Mouse (Mus musculus) T-helper 1 cell (primary cell): ENCODE data around the gene Mre11a.

Experiments used
- in situ Hi-C: fragments of 300-600 bp; cut with MboI, MseI; formaldehyde crosslinking; loops from one replicate; pipeline ENCODE4 v1.15.1; 2025; ENCODE audit warnings: high pct_unique_total_duplicates

The Mre11a gene

GRCm38 (mm10) chr9:14821396-14821795 is 36.9 kb downstream of the Mre11a start:
- in situ Hi-C loops, result no loop called here

- in situ Hi-C loops, result no loop called here
These were observed 40.4 kb downstream of the Mre11a start for GRCm38 (mm10) chr9:14824840-14825239.

GRCm38 (mm10) chr9:14827875-14828274 is 43.4 kb downstream of the Mre11a start:
- in situ Hi-C loops, result no loop called here

DNA sequence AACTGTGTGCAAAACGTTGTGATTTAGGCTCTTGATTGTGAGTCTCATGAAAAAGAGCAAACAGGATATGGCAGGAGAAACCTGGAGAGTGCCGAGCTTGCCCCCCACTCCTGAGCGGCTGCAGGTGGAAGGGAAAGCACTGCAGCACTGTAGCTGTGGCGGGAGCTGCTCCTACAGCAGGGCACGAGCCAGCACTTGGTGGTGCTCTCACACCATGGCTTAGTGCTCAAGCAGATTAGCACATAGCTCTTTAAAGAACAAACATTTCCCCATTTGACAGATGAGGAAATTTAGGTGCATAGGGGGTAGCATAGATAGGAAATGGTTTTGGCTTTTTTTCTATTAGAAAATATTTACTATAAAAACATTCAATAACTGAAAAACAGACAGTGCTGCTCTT is 47.6 kb downstream of the Mre11a start:
- in situ Hi-C loops, result no loop called here

- in situ Hi-C loops, result no loop called here
These were observed 51.1 kb downstream of the Mre11a start for GRCm38 (mm10) chr9:14835335-14836075.

DNA sequence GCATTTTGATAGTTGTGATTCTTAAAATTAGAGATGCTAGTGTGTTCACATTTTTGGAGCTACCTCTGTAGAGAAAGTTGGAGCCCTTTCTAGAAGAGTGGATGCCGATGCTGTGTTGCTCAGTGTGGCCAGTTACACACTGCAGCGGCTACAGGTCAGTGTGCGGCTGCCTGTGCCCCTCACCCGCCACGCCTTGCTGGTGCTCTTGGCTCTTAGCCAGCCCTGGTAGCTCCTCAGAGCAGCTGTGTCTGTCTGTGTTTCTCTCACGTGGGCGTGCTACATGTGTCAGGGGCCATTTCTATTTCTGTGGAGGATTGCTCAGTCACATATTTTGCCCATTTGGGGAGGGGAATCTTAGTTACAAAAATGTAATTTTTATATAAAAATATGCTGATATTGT is 55.1 kb downstream of the Mre11a start:
- in situ Hi-C loops, result no loop called here

- in situ Hi-C loops, result no loop called here
These were observed 55.5 kb downstream of the Mre11a start for GRCm38 (mm10) chr9:14839970-14840369.

DNA sequence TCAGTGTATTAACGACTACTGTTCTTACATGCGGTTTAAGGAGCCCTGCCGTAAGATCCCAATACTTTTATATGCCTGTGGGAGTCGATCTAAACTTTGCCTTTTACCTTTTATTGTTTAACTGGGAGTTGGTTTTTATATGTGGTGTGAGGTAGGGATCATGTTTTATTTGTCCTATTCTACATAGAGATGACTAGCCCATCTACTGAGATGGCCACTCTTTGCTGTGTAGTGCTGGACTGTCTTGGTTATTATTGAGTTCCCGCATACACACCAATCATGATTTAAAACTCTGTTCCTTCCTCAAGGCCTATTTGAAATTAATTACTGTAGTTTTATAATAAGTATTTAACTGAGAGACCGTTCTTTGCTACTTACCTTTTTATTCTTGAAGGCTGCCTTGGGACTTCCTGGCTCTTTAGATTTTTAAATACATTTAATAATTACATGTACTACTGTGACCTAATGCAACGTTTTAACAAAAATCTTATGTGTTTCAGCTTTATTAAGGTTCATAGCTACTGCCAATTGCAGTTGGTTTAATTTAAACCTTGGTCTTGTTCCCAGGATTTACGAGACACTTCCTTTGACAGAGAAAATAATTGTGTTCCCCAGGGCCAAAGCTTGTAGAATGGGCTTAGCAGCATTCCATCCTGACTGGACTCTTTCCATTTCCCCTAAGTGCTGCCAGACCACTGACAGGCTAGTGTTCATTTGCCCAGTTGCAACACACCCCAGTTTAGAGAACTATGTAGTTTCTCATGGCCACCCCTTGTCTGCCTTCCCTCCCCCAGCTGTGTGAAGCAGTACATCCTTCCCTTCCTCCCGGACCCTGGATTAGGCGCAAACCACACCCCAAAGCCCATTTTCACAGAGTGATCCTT is 57.7 kb downstream of the Mre11a start:
- in situ Hi-C loops, result no loop called here

DNA sequence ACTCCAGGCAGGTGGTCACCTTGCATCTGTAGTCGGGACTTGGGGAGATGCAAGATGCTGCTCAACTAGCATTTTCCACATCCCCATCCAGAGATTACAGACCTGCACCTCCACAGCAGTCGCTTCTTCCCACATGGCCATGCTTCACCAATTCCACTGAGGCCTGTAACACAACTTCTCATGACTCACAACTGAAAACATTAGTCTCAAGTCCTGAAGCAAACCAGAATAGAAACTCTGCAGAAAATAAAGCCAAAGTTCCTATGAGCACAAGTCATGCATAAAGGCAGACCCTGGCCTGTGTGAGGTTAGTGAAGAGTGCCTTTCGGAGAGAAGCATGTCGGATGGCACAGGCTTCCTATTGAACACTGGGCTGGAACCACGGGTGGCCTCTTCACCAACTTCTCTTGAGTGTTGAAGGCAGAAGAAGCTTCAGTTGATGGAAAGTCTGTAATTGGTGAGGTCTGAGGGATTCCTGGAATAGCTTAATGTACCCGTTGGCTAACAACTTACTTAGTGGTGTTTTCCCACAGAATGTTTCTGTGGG is 58.9 kb downstream of the Mre11a start:
- in situ Hi-C loops, result no loop called here

DNA sequence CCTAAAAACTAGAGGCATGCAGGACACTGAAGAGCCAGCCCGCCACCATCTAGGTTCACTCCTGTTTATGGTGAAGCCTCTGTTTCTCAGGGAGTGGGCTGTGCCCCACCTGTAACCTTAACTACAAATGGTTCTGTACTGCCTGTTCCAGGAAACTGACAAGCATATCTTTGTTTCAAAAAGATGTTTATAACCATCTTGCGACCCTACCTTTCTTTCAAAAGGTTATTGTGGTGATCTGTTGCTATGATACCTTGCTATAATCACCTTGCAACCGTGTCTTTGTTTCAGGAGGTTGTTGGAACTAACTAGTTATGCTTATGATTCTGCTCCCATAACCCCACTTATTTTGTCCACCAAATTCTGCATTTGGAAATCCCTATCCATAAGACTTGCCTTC is 59.4 kb downstream of the Mre11a start:
- in situ Hi-C loops, result no loop called here

- in situ Hi-C loops, result no loop called here
These were observed 62.0 kb downstream of the Mre11a start for GRCm38 (mm10) chr9:14846428-14846827.

- in situ Hi-C loops, result no loop called here
These were observed 63.9 kb downstream of the Mre11a start for GRCm38 (mm10) chr9:14848267-14848935.

DNA sequence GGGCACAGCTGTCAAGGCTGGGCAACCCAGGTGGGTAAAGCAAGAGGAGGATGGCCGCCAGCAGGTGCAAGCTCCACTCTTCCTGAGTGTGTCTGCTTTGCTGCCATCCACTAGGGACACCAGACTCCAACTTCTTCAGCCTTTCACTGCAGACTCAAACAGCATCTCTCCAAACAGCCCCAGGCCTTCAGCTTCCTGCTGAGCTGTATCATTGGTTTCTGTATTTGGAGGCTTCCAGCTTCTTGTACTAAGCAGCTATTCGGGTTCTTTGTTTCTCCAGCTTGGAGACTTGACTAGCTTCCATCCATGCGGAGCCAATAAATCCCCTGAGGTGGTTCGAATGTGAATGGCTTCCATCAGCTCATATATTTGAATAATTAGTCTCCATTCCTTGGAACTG is 70.1 kb downstream of the Mre11a start:
- in situ Hi-C loops, result loop anchor here (10.0 kb wide), 1 partner anchor 260 kb away; the partner anchor contains the start of gene Hephl1

- in situ Hi-C loops, result loop anchor here (10.0 kb wide), 1 partner anchor 258 kb away; the partner anchor contains the start of gene Hephl1
These were observed 72.6 kb downstream of the Mre11a start for GRCm38 (mm10) chr9:14856922-14857654.

- in situ Hi-C loops, result loop anchor here (10.0 kb wide), 1 partner anchor 257 kb away; the partner anchor contains the start of gene Hephl1
These were observed 73.8 kb downstream of the Mre11a start for GRCm38 (mm10) chr9:14858170-14858706.

GRCm38 (mm10) chr9:14858782-14859181 is 74.3 kb downstream of the Mre11a start:
- in situ Hi-C loops, result loop anchor here (10.0 kb wide), 1 partner anchor 256 kb away; the partner anchor contains the start of gene Hephl1

- in situ Hi-C loops, result loop anchor here (5.0 to 10.0 kb wide), 2 partner anchors 157 to 255 kb away; partner anchors contain the start of gene Hephl1
These were observed 75.6 kb downstream of the Mre11a start, which contains the start of gene Gpr83 for GRCm38 (mm10) chr9:14859868-14860639. TSS of gene Gpr83 (plus strand) at chr9:14860210.

GRCm38 (mm10) chr9:14863126-14863525 is 78.7 kb downstream of the Mre11a start:
- in situ Hi-C loops, result loop anchor here (5.0 kb wide), 1 partner anchor 154 kb away; no protein-coding TSS in a partner anchor

DNA sequence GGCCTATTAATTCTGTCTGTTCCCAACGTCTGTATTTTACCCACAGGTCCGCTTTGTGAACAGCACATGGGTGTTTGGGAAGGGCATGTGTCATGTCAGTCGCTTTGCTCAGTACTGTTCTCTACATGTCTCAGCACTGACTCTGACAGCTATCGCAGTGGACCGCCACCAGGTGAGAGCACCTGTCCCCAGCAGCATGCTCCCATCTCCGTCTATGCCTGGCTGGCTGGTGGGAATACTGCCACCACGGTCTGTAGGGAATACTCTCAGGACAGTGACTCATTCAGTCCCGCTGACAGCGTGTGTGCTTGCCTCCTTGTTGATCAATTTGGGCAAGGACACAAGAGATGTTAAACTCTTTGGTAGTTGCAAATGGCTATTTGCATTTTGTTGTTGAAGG is 80.3 kb downstream of the Mre11a start:
- in situ Hi-C loops, result loop anchor here (5.0 kb wide), 1 partner anchor 153 kb away; no protein-coding TSS in a partner anchor
